Mouse (Mus musculus) left cerebral cortex, postnatal 14 days (tissue): ENCODE measurements around the gene AY761185. TPM values are rescaled to one million over a fixed set of nuclear protein-coding genes. Genes with fewer than 3 reads are reported as not detected.
"Not testable (repeated sequence)": the region's sequence is repeated elsewhere in the genome, so short reads cannot be mapped to it uniquely, and the experiment has no call there.

Experiments
- DNase-seq, 2 experiments: peaks; one replicate each; pipeline ENCODE4 v3.0.0; 2021 to 2022; ENCODE audit warnings: low spot score in 2 of 2, mixed read lengths in 1 of 2
- intact Hi-C: fragments of 180-260 bp; cut with DNase I; formaldehyde crosslinking; loops from one replicate; pipeline ENCODE4 v1.15.1; 2025
- long read RNA-seq, 2 experiments: library from polyadenylated mRNA; stranded (forward); transcript quantifications; one replicate each; pipeline ENCODE4 v2.0.0; 2021
- total RNA-seq, 2 experiments: library from RNA; stranded (reverse); gene quantifications; 2 replicates each; pipeline ENCODE4 v1.2.3; 2021

AY761185 gene
- not detected for total RNA-seq
- long read RNA-seq, experiment 1, result 0 reads
- long read RNA-seq, experiment 2, result 0 reads

- DNase-seq, result no peak
- intact Hi-C loops, result no loop called here
Observed at GRCm38 (mm10) chr8:20944610-20945009, at the start of gene AY761185. Gene AY761185, minus strand, starts transcription at chr8:20944710.

GRCm38 (mm10) chr8:20994042-20994441 is 49.5 kb upstream of the AY761185 start:
- not testable (repeated sequence) for DNase-seq
- intact Hi-C loops, result loop anchor here (10.0 kb wide), 1 partner anchor 971 kb away; the partner anchor contains the start of gene Ccdc70

GRCm38 (mm10) chr8:20979846-20980245 is 35.3 kb upstream of the AY761185 start:
- intact Hi-C loops, result no loop called here
- DNase-seq, result no peak

- DNase-seq, result no peak
- intact Hi-C loops, result no loop called here
Observed at GRCm38 (mm10) chr8:20964531-20964930, 20.0 kb upstream of the AY761185 start.

GRCm38 (mm10) chr8:20921971-20922370 is 22.5 kb downstream of the AY761185 start, which contains the start of gene Gm6040:
Gene Gm6040, minus strand, starts transcription at chr8:20922071.
- DNase-seq, result no peak

GRCm38 (mm10) chr8:20912288-20912687 is 32.2 kb downstream of the AY761185 start:
- DNase-seq, result no peak
- intact Hi-C loops, result no loop called here

More at GRCm38 (mm10) chr8:20921971-20922370, 22.5 kb downstream of the AY761185 start, which contains the start of gene Gm6040:
- intact Hi-C loops, result no loop called here

GRCm38 (mm10) chr8:20908256-20908655 is 36.3 kb downstream of the AY761185 start:
- intact Hi-C loops, result no loop called here
- no peak for DNase-seq

- intact Hi-C loops, result no loop called here
- DNase-seq, result no peak
Observed at GRCm38 (mm10) chr8:20907119-20907518, 37.4 kb downstream of the AY761185 start.

GRCm38 (mm10) chr8:20902527-20902926 is 42.0 kb downstream of the AY761185 start, which contains the start of gene Gm15056:
Gene Gm15056, minus strand, starts transcription at chr8:20902627.
- DNase-seq, result no peak
- intact Hi-C loops, result no loop called here

Other genes with a start within 250 kb of the AY761185 start
- not detected for gene Defb33, start 52.0 kb downstream of the AY761185 start, total RNA-seq
- not detected for gene Gm15056, start 42.1 kb downstream of the AY761185 start, total RNA-seq
- not detected for gene Gm6040, start 22.6 kb downstream of the AY761185 start, total RNA-seq
- not detected for gene Defa21, start 80.8 kb upstream of the AY761185 start, total RNA-seq
- gene Defa23, start 110.3 kb upstream of the AY761185 start, total RNA-seq, result not detected
- not detected for gene Defa35, start 120.3 kb upstream of the AY761185 start, total RNA-seq
- gene Defa25, start 139.7 kb upstream of the AY761185 start, total RNA-seq, result not detected
- not detected for gene Gm14851, start 151.3 kb upstream of the AY761185 start, total RNA-seq
- not detected for gene Defa30, start 189.9 kb upstream of the AY761185 start, total RNA-seq
- gene Defa22, start 217.6 kb upstream of the AY761185 start, total RNA-seq, result not detected
- not detected for gene Defa31, start 246.9 kb upstream of the AY761185 start, total RNA-seq